Mouse (Mus musculus) splenic B cell, adult 2 months (primary cell): ENCODE results near the gene Mcub.

Experiments
- DNase-seq: peaks from one replicate; pipeline ENCODE4 v3.0.0-alpha.2; 2011; ENCODE audit warnings: low read depth, low spot score
- H3K27me3 ChIP-seq: 2 replicates; pipeline ENCODE4 v1.6.1; 2012; ENCODE audit warnings: mild to moderate bottlenecking, low read length, moderate library complexity, mixed read lengths; ENCODE audit not compliant: control insufficient read depth, poor library complexity, insufficient read depth, severe bottlenecking
- H3K36me3 ChIP-seq: 2 replicates; pipeline ENCODE4 v1.6.1; 2012; ENCODE audit warnings: mild to moderate bottlenecking, low read length, moderate library complexity, mixed read lengths; ENCODE audit not compliant: control insufficient read depth, poor library complexity, insufficient read depth, severe bottlenecking

The Mcub gene

GRCm38 (mm10) chr3:129893143-129893542 is 76.9 kb downstream of the Mcub start:
- Histone ChIP-seq H3K27me3 (no peaks in the 10 kb centered on the region), H3K36me3 (peaks cover 4% of the 10 kb centered on the region; the same call in 1 of the 2 replicates)
- no peak for DNase-seq

DNA sequence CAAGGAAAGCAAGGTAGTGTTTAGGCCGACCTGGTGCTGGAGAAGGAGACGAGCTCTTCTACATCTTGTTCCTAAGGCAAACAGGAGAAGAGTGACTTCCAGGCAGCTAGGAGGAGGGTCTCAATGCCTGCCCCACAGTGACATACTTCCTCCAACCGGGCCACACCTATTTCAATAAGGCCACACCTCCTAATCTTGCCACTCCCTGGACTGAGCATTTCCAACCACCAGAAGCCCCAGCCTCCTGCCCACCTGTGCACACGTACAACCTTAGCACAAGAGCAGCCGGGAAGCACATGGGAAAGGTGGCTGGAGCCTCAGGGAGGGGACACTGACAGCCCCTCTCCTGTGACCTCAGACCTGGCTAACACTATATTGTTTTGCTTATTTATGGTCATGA is 78.0 kb downstream of the Mcub start:
- no peak for DNase-seq
- Histone ChIP-seq H3K27me3 (no peaks in the 10 kb centered on the region), H3K36me3 (peaks cover 4% of the 10 kb centered on the region; the same call in 1 of the 2 replicates)

DNA sequence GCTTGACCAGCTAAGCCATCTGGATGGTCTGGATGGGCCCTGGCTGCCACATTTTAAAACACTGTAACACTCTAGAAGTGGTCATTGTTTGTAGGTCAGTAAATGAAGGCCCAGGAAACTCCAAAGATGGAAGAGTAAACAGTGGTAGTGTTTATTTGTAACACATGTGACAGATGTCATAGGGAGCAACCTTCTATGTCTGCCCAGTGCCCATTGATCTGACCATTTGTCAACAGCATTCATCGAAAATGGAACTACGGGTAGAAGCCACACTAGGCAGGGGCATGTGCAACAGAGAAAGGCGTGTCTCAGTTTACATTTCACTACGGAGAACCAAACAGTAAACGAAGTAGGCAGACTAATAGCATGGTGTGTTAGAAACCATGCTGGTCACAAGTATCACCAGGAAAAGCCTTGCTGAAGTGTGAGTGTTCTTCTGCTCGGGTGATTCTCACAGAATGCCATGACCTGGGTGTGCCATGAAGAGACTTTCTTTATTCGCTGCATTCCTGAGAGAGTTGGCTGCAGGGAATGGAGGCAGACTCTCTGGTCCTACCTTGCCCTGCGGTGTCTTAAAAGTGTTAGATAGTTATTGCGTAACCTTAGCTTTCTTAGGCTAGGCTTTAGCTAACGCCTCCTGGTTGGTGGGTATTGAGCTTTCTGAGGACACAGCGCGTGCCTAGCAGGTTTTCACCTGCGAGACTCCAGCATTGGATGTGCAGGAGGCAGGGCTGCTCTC is 82.1 kb downstream of the Mcub start:
- no peak for DNase-seq
- Histone ChIP-seq H3K36me3 (0 out of 2 replicates have a peak, but pooled peaks cover 4% of the 10 kb centered on the region), H3K27me3 (no peaks in the 10 kb centered on the region)

DNA sequence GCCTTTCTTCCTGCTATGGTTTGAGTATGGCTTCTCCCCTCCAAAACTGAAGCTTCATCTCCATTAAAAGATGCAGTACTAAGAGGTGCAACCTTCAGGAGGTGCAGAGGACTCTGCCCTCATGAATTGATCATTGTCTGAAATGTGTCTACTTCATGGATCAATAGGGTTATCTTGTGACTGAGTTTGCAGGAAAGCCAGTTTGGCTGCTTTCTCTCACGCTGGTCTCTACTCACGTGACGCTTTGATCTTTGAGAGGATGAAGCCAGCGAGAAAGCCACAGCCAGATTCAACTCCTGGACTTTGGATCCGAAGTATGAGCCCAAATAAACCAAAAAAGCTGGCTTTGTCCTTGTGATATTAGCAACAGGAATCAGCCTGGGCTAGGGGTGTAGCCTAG is 83.6 kb downstream of the Mcub start:
- DNase-seq, result no peak
- Histone ChIP-seq H3K27me3 (no peaks in the 10 kb centered on the region), H3K36me3 (no peaks in the 10 kb centered on the region)

DNA sequence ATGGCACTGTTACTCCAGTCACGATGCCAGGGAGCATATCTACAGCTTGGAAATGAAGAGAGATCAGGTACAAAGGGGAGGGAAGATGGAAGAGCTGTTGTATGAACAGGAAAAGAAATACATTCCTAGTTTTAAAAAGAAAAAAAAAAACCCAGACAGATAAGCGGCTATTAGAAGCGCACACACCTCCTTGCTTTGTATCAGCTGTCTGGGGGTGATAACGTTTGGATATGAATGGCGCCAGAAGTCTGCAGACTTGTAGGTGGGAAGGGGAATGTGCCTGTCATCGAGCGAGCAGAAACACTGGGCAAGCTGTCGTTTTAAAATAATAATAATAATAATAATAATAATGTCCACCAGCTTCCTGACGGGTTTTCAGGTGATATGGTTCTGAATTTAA is 84.4 kb downstream of the Mcub start:
- DNase-seq, result no peak
- no peaks in the 10 kb centered on the region for H3K36me3 ChIP-seq
- no peaks in the 10 kb centered on the region for H3K27me3 ChIP-seq

GRCm38 (mm10) chr3:129880925-129881593 is 88.9 kb downstream of the Mcub start:
- no peak for DNase-seq
- Histone ChIP-seq H3K27me3 (no peaks in the 10 kb centered on the region), H3K36me3 (no peaks in the 10 kb centered on the region)

GRCm38 (mm10) chr3:129879913-129880312 is 90.1 kb downstream of the Mcub start:
- Histone ChIP-seq H3K36me3 (no peaks in the 10 kb centered on the region), H3K27me3 (no peaks in the 10 kb centered on the region)
- DNase-seq, result no peak

DNA sequence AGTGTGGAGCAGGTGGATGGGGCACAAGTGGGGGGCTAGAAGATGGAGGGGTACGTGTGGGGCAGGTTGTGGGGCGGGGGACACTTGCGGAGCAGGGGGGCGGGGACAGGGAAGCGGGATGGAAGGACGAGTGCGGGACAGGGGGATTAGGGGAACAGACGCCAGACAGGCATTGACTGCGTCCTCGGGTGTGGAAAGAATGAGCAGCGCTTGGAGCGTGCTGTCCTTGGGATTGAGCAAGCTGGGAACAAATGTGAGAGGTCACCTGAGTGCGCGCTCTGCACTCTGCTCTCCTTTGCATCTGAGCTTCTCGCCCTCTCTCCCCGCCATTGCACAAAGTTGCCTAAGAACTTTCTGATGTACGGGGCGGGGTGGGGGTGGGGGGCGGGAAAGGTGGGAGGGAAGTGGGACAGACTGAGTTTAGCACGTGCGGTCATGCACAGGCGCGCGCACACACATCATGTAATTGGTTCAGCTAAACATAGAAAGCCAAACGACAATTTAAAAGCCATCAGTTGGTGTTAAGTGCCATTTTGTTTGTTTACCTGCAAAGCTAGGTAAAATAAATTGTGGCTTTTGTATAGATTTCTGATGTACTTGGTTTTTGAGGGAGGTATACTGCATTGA is 90.8 kb downstream of the Mcub start:
- Histone ChIP-seq H3K36me3 (no peaks in the 10 kb centered on the region), H3K27me3 (no peaks in the 10 kb centered on the region)
- DNase-seq, result peak; percentile 57

DNA sequence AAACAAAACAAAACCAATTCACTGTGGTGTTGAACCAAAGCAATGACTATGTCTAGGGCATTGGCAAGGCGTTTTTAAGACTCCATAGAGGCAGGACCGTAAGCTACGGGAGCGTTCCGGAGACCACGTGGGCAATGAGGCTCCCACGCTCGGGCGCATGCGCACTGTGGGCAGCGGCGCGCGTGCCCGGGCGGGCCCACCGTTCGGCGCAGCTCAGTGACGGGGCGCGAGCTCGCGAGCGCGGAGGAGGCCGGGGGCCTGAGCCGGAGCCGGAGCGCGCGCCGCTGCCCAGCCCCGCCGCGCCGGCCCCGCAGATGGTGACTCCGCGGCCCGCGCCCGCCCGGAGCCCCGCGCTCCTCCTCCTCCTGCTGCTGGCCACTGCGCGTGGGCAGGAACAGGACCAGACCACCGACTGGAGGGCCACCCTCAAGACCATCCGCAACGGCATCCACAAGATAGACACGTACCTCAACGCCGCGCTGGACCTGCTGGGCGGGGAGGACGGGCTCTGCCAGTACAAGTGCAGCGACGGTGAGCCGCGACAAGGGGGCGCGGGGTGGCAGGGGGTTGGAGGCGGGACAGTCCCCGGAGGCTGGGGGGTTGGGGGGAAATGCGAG is 91.5 kb downstream of the Mcub start, which contains the start of gene Pla2g12a:
Pla2g12a (plus strand) TSS at position 202 of the 617 bp plus-strand sequence.
- Histone ChIP-seq H3K27me3 (no peaks in the 10 kb centered on the region), H3K36me3 (no peaks in the 10 kb centered on the region)
- DNase-seq, result peak; percentile 89

GRCm38 (mm10) chr3:129877327-129877726 is 92.7 kb downstream of the Mcub start:
- Histone ChIP-seq H3K27me3 (no peaks in the 10 kb centered on the region), H3K36me3 (no peaks in the 10 kb centered on the region)
- peak; percentile 51 for DNase-seq
